Mouse (Mus musculus): ENCODE measurements at regions not wholly inside any gene's neighbourhood (a gene's known extent, or its start where the extent isn't known, plus 50 kb on each side); places are given as distances from the start of the nearest gene placed in this dataset.
A peak's percentile ranks its signal among the peaks of the same experiment; 100 is the strongest.

GRCm38 (mm10) chr4:131097421-131097820 lies 153.2 kb downstream of the Matn1 start:
- DNase-seq (ENCODE audit: low read depth, low spot score), result peak; percentile 81

GRCm38 (mm10) chr4:131100093-131100795 lies 156.1 kb downstream of the Matn1 start:
- DNase-seq (ENCODE audit: low read depth, low spot score), result peak; percentile 86

- DNase-seq (ENCODE audit: low read depth, low spot score), result no peak
Measured at GRCm38 (mm10) chr4:131100796-131101156, 156.6 kb downstream of the Matn1 start.

GRCm38 (mm10) chr4:131102163-131102562 lies 158.0 kb downstream of the Matn1 start:
- DNase-seq (ENCODE audit: low read depth, low spot score), result no peak

GRCm38 (mm10) chr4:131107127-131107857 lies 163.1 kb downstream of the Matn1 start:
- no peak for DNase-seq (ENCODE audit: low read depth, low spot score)

GRCm38 (mm10) chr4:131112536-131112935 lies 168.4 kb downstream of the Matn1 start:
- no peak for DNase-seq (ENCODE audit: low read depth, low spot score)

- no peak for DNase-seq (ENCODE audit: low read depth, low spot score)
Measured at GRCm38 (mm10) chr4:131113727-131114303, 169.6 kb downstream of the Matn1 start.

GRCm38 (mm10) chr4:131115247-131115646 lies 171.1 kb downstream of the Matn1 start:
- DNase-seq (ENCODE audit: low read depth, low spot score), result peak; percentile 83

- no peak for DNase-seq (ENCODE audit: low read depth, low spot score)
Measured at GRCm38 (mm10) chr4:131118586-131118985, 174.4 kb downstream of the Matn1 start.

- DNase-seq (ENCODE audit: low read depth, low spot score), result no peak
Measured at GRCm38 (mm10) chr4:131119621-131120020, 175.4 kb downstream of the Matn1 start.

GRCm38 (mm10) chr4:131120680-131121079 lies 176.5 kb downstream of the Matn1 start:
- DNase-seq (ENCODE audit: low read depth, low spot score), result no peak

GRCm38 (mm10) chr4:131125975-131126374 lies 181.8 kb downstream of the Matn1 start:
- DNase-seq (ENCODE audit: low read depth, low spot score), result peak; percentile 91

- peak; percentile 61 for DNase-seq (ENCODE audit: low read depth, low spot score)
Measured at GRCm38 (mm10) chr4:131126901-131127300, 182.7 kb downstream of the Matn1 start.

- DNase-seq (ENCODE audit: low read depth, low spot score), result no peak
Measured at GRCm38 (mm10) chr4:131128646-131129045, 184.5 kb downstream of the Matn1 start.

GRCm38 (mm10) chr4:131132201-131132600 lies 188.0 kb downstream of the Matn1 start:
- DNase-seq (ENCODE audit: low read depth, low spot score), result peak; percentile 66

- no peak for DNase-seq (ENCODE audit: low read depth, low spot score)
Measured at GRCm38 (mm10) chr4:131132781-131133180, 188.6 kb downstream of the Matn1 start.

- DNase-seq (ENCODE audit: low read depth, low spot score), result peak; percentile 44
Measured at GRCm38 (mm10) chr4:131135841-131136240, 191.7 kb downstream of the Matn1 start.

- DNase-seq (ENCODE audit: low read depth, low spot score), result peak; percentile 31
Measured at GRCm38 (mm10) chr4:131138891-131139290, 194.7 kb downstream of the Matn1 start.

GRCm38 (mm10) chr4:131141890-131142465 lies 197.8 kb downstream of the Matn1 start:
- peak; percentile 41 for DNase-seq (ENCODE audit: low read depth, low spot score)

GRCm38 (mm10) chr4:131145507-131145906 lies 201.3 kb downstream of the Matn1 start:
- DNase-seq (ENCODE audit: low read depth, low spot score), result peak; percentile 34

- DNase-seq (ENCODE audit: low read depth, low spot score), result no peak
Measured at GRCm38 (mm10) chr4:131148042-131148747, 204.0 kb downstream of the Matn1 start.

GRCm38 (mm10) chr4:131149466-131149865 lies 205.3 kb downstream of the Matn1 start:
- DNase-seq (ENCODE audit: low read depth, low spot score), result no peak
